Mouse (Mus musculus) hindbrain, embryonic 11.5 days (tissue): ENCODE results near the gene Usp16. TPM values are rescaled to one million over a fixed set of nuclear protein-coding genes. Genes with fewer than 3 reads are reported as not detected.
"Not testable (repeated sequence)": the region's sequence is repeated elsewhere in the genome, so short reads cannot be mapped to it uniquely, and the experiment has no call there.

Experiments used
- ATAC-seq: fragments of 200-750 bp; cut with Nextera tagmentation; 2 replicates; pipeline ENCODE4 v1.8.0; 2017; ENCODE audit warnings: mild to moderate bottlenecking, moderate TSS enrichment, moderate library complexity; ENCODE audit not compliant: low FRiP score
- DNase-seq: peaks from one replicate; pipeline ENCODE4 v3.0.0-alpha.2; 2015; ENCODE audit warnings: low spot score
- H3K27ac ChIP-seq: fragments of 300-500 bp; sonication (generic); 2 replicates; pipeline ENCODE4 v1.5.1; 2014; ENCODE audit warnings: mild to moderate bottlenecking, low read depth, low read length
- H3K27me3 ChIP-seq: fragments of 300-500 bp; sonication (generic); 2 replicates; pipeline ENCODE4 v1.6.1; 2014; ENCODE audit warnings: mild to moderate bottlenecking, low read length, moderate library complexity, mixed read lengths; ENCODE audit not compliant: control insufficient read depth, insufficient read depth
- H3K36me3 ChIP-seq: fragments of 300-500 bp; sonication (generic); 2 replicates; pipeline ENCODE4 v1.6.1; 2014; ENCODE audit warnings: mild to moderate bottlenecking, low read length, moderate library complexity, mixed read lengths; ENCODE audit not compliant: control insufficient read depth, insufficient read depth
- H3K4me1 ChIP-seq: fragments of 300-500 bp; sonication (generic); replicated peaks from 2 replicates; pipeline ENCODE4 v1.6.1; 2014; ENCODE audit warnings: low read length, mixed read lengths; ENCODE audit not compliant: control insufficient read depth, insufficient read depth
- H3K4me2 ChIP-seq: fragments of 300-500 bp; sonication (generic); replicated peaks from 2 replicates; pipeline ENCODE4 v1.6.1; 2014; ENCODE audit warnings: mild to moderate bottlenecking, low read depth, low read length
- H3K4me3 ChIP-seq: fragments of 300-500 bp; sonication (generic); 2 replicates; pipeline ENCODE4 v1.5.1; 2014; ENCODE audit warnings: low read depth, low read length
- H3K9ac ChIP-seq: fragments of 300-500 bp; sonication (generic); 2 replicates; pipeline ENCODE4 v1.6.1; 2014; ENCODE audit warnings: low read depth, low read length
- H3K9me3 ChIP-seq: fragments of 300-500 bp; sonication (generic); 2 replicates; pipeline ENCODE4 v1.6.1; 2016; ENCODE audit warnings: low read length; ENCODE audit not compliant: control insufficient read depth
- WGBS: fragments of 180-500 bp; shearing (Covaris S2); extraction: QIAGEN DNeasy Blood & Tissue Kit; methylation state at CpG from one replicate; pipeline ENCODE4 v1.1.7; 2014; 5-methylcytosine and 5-hydroxymethylcytosine counted together
- polyA plus RNA-seq: library from polyadenylated mRNA; unstranded; fragments of >200 nt; fragmentation: Nextera tagmentation; extraction: Ambion mirVana; gene quantifications from 2 replicates; pipeline ENCODE4 v1.2.1, GENCODE M21; 2014

Usp16 gene
- polyA plus RNA-seq, 1 experiment from 2014 or later = 58.1 TPM

DNA sequence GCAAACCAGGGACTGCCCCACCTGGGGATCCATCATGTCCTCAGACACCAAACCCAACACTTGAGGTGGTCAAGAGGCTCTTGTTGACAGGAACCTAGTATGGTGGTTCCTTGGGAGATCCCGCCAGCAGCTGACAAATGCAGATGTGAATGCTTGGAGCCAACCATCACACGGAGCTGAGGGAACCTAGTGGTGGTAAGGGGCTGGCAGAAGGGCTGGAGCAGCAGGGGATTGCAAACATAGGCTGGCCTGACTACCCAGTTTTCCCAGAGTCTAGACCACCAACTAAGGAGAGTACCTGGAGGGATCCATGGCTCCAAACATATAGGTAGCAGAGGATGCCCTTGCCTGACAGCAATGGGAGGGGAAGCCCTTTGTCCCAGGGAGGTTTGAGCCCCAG, 1.3 kb upstream of the Usp16 start:
- no peaks in the 10 kb centered on the region for H3K27me3 ChIP-seq
- no peak overlapping the region for H3K27ac ChIP-seq
- no peaks in the 10 kb centered on the region for H3K36me3 ChIP-seq
- H3K4me2 ChIP-seq = no peak overlapping the region
- H3K9me3 ChIP-seq = no peaks in the 10 kb centered on the region
- WGBS = 92% methylated on average over 2 of the region's 2 CpGs
- no peak overlapping the region for H3K4me3 ChIP-seq
- no peak for ATAC-seq
- H3K9ac ChIP-seq = no peak overlapping the region
- DNase-seq = no peak
- H3K4me1 ChIP-seq = no peaks in the 10 kb centered on the region; the same call in 1 of the 2 replicates

- H3K4me2 ChIP-seq = peak overlapping the region; percentile 82
- no peaks in the 10 kb centered on the region for H3K27me3 ChIP-seq
- peak overlapping the region; percentile 44; the same call in 1 of the 2 replicates for H3K27ac ChIP-seq
- no peaks in the 10 kb centered on the region for H3K9me3 ChIP-seq
- no peaks in the 10 kb centered on the region for H3K36me3 ChIP-seq
- DNase-seq (no peak), ATAC-seq (no peak; the same call in 1 of the 2 replicates)
- H3K4me3 ChIP-seq = peak overlapping the region; percentile 75
- peak overlapping the region; percentile 77 for H3K9ac ChIP-seq
- H3K4me1 ChIP-seq = no peaks in the 10 kb centered on the region; the same call in 1 of the 2 replicates
- whole genome bisulfite sequencing = under 1% methylated on average over 38 of the region's 38 CpGs
Observed at GRCm38 (mm10) chr16:87455180-87455611, 693 bp downstream of the Usp16 start.

GRCm38 (mm10) chr16:87458752-87459151, 4.2 kb downstream of the Usp16 start:
- H3K4me1 ChIP-seq = no peaks in the 10 kb centered on the region; the same call in 1 of the 2 replicates
- no peak for DNase-seq
- H3K27ac ChIP-seq = no peak overlapping the region
- WGBS = 98% methylated on average over 3 of the region's 3 CpGs
- H3K36me3 ChIP-seq = no peaks in the 10 kb centered on the region
- no peaks in the 10 kb centered on the region for H3K27me3 ChIP-seq
- no peak overlapping the region for H3K4me3 ChIP-seq
- H3K9me3 ChIP-seq = no peaks in the 10 kb centered on the region
- H3K4me2 ChIP-seq = no peak overlapping the region
- ATAC-seq = no peak
- no peak overlapping the region for H3K9ac ChIP-seq

GRCm38 (mm10) chr16:87470579-87470978, 16.1 kb downstream of the Usp16 start:
- Histone ChIP-seq H3K4me1 (no peaks in the 10 kb centered on the region), H3K9ac (no peak overlapping the region), H3K27ac (no peak overlapping the region), H3K4me2 (no peak overlapping the region), H3K36me3 (peaks cover 4% of the 10 kb centered on the region; the same call in 1 of the 2 replicates), H3K4me3 (no peak overlapping the region), H3K27me3 (no peaks in the 10 kb centered on the region), H3K9me3 (no peaks in the 10 kb centered on the region)
- DNase-seq (no peak), ATAC-seq (no peak)
- WGBS = 92% methylated on average over 4 of the region's 4 CpGs

- ATAC-seq (no peak), DNase-seq (no peak)
- 94% methylated on average over 5 of the region's 5 CpGs for WGBS
- Histone ChIP-seq H3K27ac (no peak overlapping the region), H3K9me3 (no peaks in the 10 kb centered on the region), H3K4me2 (no peak overlapping the region), H3K27me3 (no peaks in the 10 kb centered on the region), H3K4me1 (no peaks in the 10 kb centered on the region), H3K4me3 (no peak overlapping the region), H3K9ac (no peak overlapping the region), H3K36me3 (peaks cover 22% of the 10 kb centered on the region)
Observed at GRCm38 (mm10) chr16:87484367-87484766, 29.9 kb downstream of the Usp16 start.

DNA sequence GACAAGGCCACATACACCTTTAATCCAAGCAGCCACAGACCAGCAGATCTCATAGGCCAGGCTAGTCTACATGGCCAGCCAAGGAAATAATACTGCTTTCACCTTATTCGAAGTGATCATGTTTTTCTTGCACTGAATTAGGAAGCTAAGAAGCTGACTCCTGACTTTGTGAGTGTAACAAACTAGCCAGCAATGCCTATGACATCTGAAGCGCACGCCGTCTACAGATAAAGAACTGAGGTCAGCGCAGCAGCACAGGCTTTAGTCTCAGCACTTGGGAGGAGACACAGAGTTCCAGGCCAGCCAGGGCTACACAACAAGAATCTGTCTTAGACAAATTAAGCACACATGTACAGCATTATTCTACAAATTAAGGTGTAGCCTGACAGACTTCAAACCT, 32.2 kb downstream of the Usp16 start:
- no peak overlapping the region for H3K4me3 ChIP-seq
- 90% methylated on average over 5 of the region's 5 CpGs for WGBS
- no peaks in the 10 kb centered on the region for H3K27me3 ChIP-seq
- no peak overlapping the region for H3K4me2 ChIP-seq
- H3K4me1 ChIP-seq = no peaks in the 10 kb centered on the region
- no peak for ATAC-seq
- H3K9me3 ChIP-seq = no peaks in the 10 kb centered on the region
- peaks cover 31% of the 10 kb centered on the region for H3K36me3 ChIP-seq
- no peak for DNase-seq
- no peak overlapping the region for H3K9ac ChIP-seq
- no peak overlapping the region for H3K27ac ChIP-seq

DNA sequence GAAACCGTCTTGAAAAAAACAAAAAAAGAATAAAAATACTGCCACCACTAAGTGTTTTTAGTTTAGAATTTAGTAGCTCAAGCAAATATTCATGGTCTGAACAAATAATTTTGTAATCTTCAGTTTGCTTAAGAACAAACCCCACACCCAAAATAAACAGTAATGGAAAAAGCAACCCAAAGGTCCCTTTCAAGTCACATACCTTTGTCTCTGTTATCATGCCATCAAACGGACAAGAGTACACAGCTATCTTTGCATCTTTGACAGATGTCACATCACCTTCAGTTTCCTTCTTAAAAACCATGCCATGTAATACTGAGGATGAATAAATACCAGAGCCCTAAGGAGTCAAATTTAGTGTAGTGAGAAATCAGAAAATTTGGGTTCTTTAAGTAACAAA, 34.1 kb downstream of the Usp16 start:
- no peak overlapping the region for H3K4me2 ChIP-seq
- WGBS = 87% methylated on average over 2 of the region's 2 CpGs
- no peak overlapping the region for H3K4me3 ChIP-seq
- no peak overlapping the region for H3K27ac ChIP-seq
- no peaks in the 10 kb centered on the region for H3K27me3 ChIP-seq
- peaks cover 34% of the 10 kb centered on the region for H3K36me3 ChIP-seq
- DNase-seq (no peak), ATAC-seq (no peak)
- H3K4me1 ChIP-seq = no peaks in the 10 kb centered on the region
- no peaks in the 10 kb centered on the region for H3K9me3 ChIP-seq
- no peak overlapping the region for H3K9ac ChIP-seq

- H3K4me1 ChIP-seq, H3K9me3 ChIP-seq, ATAC-seq, H3K4me2 ChIP-seq, H3K9ac ChIP-seq, DNase-seq, H3K27ac ChIP-seq, H3K4me3 ChIP-seq, H3K27me3 ChIP-seq: not testable (repeated sequence)
- 98% methylated on average over 12 of the region's 12 CpGs for WGBS
- H3K36me3 ChIP-seq = peaks cover 11% of the 10 kb centered on the region; the same call in 1 of the 2 replicates
Observed at GRCm38 (mm10) chr16:87492191-87492792, 37.8 kb downstream of the Usp16 start.

GRCm38 (mm10) chr16:87494955-87495655, 40.6 kb downstream of the Usp16 start:
- Histone ChIP-seq H3K27me3 (no peaks in the 10 kb centered on the region), H3K9ac (peak overlapping the region; percentile 96), H3K4me3 (peak overlapping the region; percentile 94), H3K27ac (peak overlapping the region; percentile 79), H3K36me3 (peaks cover 11% of the 10 kb centered on the region; the same call in 1 of the 2 replicates), H3K9me3 (no peaks in the 10 kb centered on the region), H3K4me1 (peaks cover 3% of the 10 kb centered on the region; the same call in 1 of the 2 replicates), H3K4me2 (peak overlapping the region; percentile 83)
- under 1% methylated on average over 39 of the region's 39 CpGs for WGBS
- DNase-seq = no peak
- ATAC-seq = peak; percentile 67
